Mouse (Mus musculus): Measurements from ENCODE around the gene Cd38. TPM values are rescaled to one million over a fixed set of nuclear protein-coding genes. Genes with fewer than 3 reads are reported as not detected.

Cd38 gene
- polyA plus RNA-seq, 1 experiment: 22.2 TPM

- Histone ChIP-seq H3K4me1 (ENCODE audit: control insufficient read depth, insufficient read depth, low read length) (no peaks in the 10 kb centered on the region), H3K4me3 (replicated peaks; ENCODE audit: extremely low read depth, low read depth, low read length) (no peak overlapping the region)
- DNase-seq: no peak
- TF ChIP-seq CTCF (IDR thresholded peaks at IDR 0.05; ENCODE audit: insufficient read depth, low read length): no peak
- no peak for TF ChIP-seq POLR2A (IDR thresholded peaks at IDR 0.05; ENCODE audit: borderline replicate concordance, extremely low read depth, low read depth, low read length)
- 63% methylated on average over 3 of the region's 3 CpGs for WGBS
Measured at GRCm38 (mm10) chr5:43959884-43960440, 91.6 kb downstream of the Cd38 start.

GRCm38 (mm10) chr5:43961056-43961455, 92.7 kb downstream of the Cd38 start:
- DNase-seq: no peak
- TF ChIP-seq CTCF (IDR thresholded peaks at IDR 0.05; ENCODE audit: insufficient read depth, low read length): no peak
- no peak for TF ChIP-seq POLR2A (IDR thresholded peaks at IDR 0.05; ENCODE audit: borderline replicate concordance, extremely low read depth, low read depth, low read length)
- 84% methylated on average over 3 of the region's 3 CpGs for WGBS
- Histone ChIP-seq H3K4me1 (ENCODE audit: control insufficient read depth, insufficient read depth, low read length) (no peaks in the 10 kb centered on the region), H3K4me3 (replicated peaks; ENCODE audit: extremely low read depth, low read depth, low read length) (no peak overlapping the region)

Other genes with a start within 250 kb of the Cd38 start
- 4.0 and 6.3 TPM in 2 replicates for gene Cc2d2a, start 206.2 kb upstream of the Cd38 start, polyA plus RNA-seq (2012; rRNA removed)
- gene Bst1, start 49.7 kb upstream of the Cd38 start, polyA plus RNA-seq (2012; rRNA removed): 8.4 and 8.8 TPM in 2 replicates
- 20.3 and 31.4 TPM in 2 replicates for gene Fbxl5, start 46.9 kb upstream of the Cd38 start, polyA plus RNA-seq (2012; rRNA removed)
- 0.34 TPM in 1 of 2 replicates, not detected in the other for gene Gm7879, start 44.6 kb downstream of the Cd38 start, polyA plus RNA-seq (2012; rRNA removed)
- 10.3 and 18.4 TPM in 2 replicates for gene Fgfbp1, start 113.2 kb downstream of the Cd38 start, polyA plus RNA-seq (2012; rRNA removed)
- gene Prom1, start 233.5 kb downstream of the Cd38 start, polyA plus RNA-seq (2012; rRNA removed): 4.6 and 7.4 TPM in 2 replicates

All from lung, adult 2 months (tissue).